Mouse (Mus musculus) gonadal fat pad, adult 2 months (tissue): ENCODE measurements around the gene Kcnk16. TPM values are rescaled to one million over a fixed set of nuclear protein-coding genes. Genes with fewer than 3 reads are reported as not detected.
A peak's percentile ranks its signal among the peaks of the same experiment; 100 is the strongest.
"Not testable (repeated sequence)": the region's sequence is repeated elsewhere in the genome, so short reads cannot be mapped to it uniquely, and the experiment has no call there.

Experiments used
- DNase-seq: peaks from one replicate; pipeline ENCODE4 v3.0.0-alpha.2; 2012; ENCODE audit warnings: low read depth
- polyA plus RNA-seq: library from polyadenylated mRNA; depleted of rRNA; stranded (reverse); fragments of >200 nt; gene quantifications from 2 replicates; pipeline ENCODE4 v1.2.3, GENCODE M21; 2012; rRNA removed

Kcnk16 gene
- polyA plus RNA-seq, result not detected in 2 replicates

- no peak for DNase-seq
Measured at GRCm38 (mm10) chr14:20269082-20269809, at the start of gene Kcnk16. Gene Kcnk16 (minus strand): TSS chr14:20269199.

GRCm38 (mm10) chr14:20315137-20315536 lies 46.1 kb upstream of the Kcnk16 start:
- DNase-seq, result no peak

- DNase-seq, result not testable (repeated sequence)
Measured at GRCm38 (mm10) chr14:20305085-20305484, 36.1 kb upstream of the Kcnk16 start.

- DNase-seq, result peak; percentile 96
Measured at GRCm38 (mm10) chr14:20298131-20298530, 29.1 kb upstream of the Kcnk16 start.

GRCm38 (mm10) chr14:20297616-20298015 lies 28.6 kb upstream of the Kcnk16 start:
- no peak for DNase-seq

- no peak for DNase-seq
Measured at GRCm38 (mm10) chr14:20294947-20295346, 25.9 kb upstream of the Kcnk16 start.

- DNase-seq, result peak; percentile 81
Measured at GRCm38 (mm10) chr14:20294117-20294892, 25.3 kb upstream of the Kcnk16 start, which contains the start of gene Nudt13. Gene Nudt13 (plus strand): TSS chr14:20294697.

GRCm38 (mm10) chr14:20291391-20291790 lies 22.4 kb upstream of the Kcnk16 start:
- DNase-seq, result no peak

- DNase-seq, result no peak
Measured at GRCm38 (mm10) chr14:20268421-20268820, 578 bp downstream of the Kcnk16 start.

GRCm38 (mm10) chr14:20262346-20262745 lies 6.7 kb downstream of the Kcnk16 start:
- no peak for DNase-seq

GRCm38 (mm10) chr14:20258185-20259113 lies 10.6 kb downstream of the Kcnk16 start:
- no peak for DNase-seq

- DNase-seq, result no peak
Measured at GRCm38 (mm10) chr14:20250237-20251171, 18.5 kb downstream of the Kcnk16 start.

- DNase-seq, result no peak
Measured at GRCm38 (mm10) chr14:20248001-20248400, 21.0 kb downstream of the Kcnk16 start.

- no peak for DNase-seq
Measured at GRCm38 (mm10) chr14:20246811-20247266, 22.2 kb downstream of the Kcnk16 start.

- no peak for DNase-seq
Measured at GRCm38 (mm10) chr14:20245861-20246260, 23.1 kb downstream of the Kcnk16 start.

- DNase-seq, result no peak
Measured at GRCm38 (mm10) chr14:20245318-20245717, 23.7 kb downstream of the Kcnk16 start.

GRCm38 (mm10) chr14:20243158-20243557 lies 25.8 kb downstream of the Kcnk16 start:
- no peak for DNase-seq

GRCm38 (mm10) chr14:20242454-20242853 lies 26.5 kb downstream of the Kcnk16 start:
- no peak for DNase-seq

- no peak for DNase-seq
Measured at GRCm38 (mm10) chr14:20234403-20234802, 34.6 kb downstream of the Kcnk16 start.
